Mouse (Mus musculus): ENCODE results near the gene Kcnip4. TPM values are rescaled to one million over a fixed set of nuclear protein-coding genes. Genes with fewer than 3 reads are reported as not detected.

The Kcnip4 gene
- not detected in 2 replicates for polyA plus RNA-seq (2012)

DNA sequence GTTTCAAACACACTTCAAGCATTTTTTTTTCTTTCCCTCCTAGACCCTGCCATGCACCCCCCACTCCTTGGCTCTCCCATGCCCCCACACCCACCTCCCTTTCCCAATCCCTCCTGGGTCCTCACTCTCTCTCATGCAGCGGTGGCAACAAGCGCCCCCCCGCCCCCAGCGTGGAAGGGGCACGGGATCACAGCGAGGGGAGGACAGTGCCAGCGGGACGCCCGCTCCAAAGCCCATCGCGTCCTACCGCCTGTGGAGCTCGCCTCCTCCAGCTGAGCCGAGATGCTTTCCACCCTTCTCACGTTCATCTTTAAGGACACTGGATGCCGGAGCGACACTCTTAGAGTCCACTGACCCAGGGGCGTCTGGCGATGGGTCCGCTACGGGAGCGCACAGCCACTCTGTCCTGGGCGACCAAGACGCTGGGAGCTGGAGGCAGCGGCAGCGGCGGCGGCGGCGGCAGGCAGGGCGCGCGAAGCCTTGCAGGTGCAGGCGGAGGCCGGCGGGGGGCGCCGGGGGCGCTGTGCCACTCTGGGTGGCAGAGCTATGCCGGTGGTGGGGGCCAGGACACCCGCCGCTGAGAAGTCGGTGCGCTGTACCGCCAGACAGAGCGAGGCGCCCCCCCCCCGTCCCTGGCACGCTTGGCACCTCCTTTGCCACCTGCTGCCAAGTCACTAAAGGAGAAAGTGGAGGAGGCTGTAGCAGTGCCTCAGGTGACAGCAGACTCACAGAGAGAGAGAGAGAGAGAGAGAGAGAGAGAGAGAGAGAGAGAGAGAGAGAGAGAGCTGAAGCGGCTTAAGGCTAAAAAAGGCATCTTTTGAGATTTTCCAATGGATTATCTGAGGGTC lies at the start of gene Kcnip4:
Gene Kcnip4, minus strand, starts transcription at position 514 of the 848 bp plus-strand sequence.
- TF ChIP-seq GATA1 (IDR thresholded peaks at IDR 0.05; ENCODE audit: low read length): no peak

DNA sequence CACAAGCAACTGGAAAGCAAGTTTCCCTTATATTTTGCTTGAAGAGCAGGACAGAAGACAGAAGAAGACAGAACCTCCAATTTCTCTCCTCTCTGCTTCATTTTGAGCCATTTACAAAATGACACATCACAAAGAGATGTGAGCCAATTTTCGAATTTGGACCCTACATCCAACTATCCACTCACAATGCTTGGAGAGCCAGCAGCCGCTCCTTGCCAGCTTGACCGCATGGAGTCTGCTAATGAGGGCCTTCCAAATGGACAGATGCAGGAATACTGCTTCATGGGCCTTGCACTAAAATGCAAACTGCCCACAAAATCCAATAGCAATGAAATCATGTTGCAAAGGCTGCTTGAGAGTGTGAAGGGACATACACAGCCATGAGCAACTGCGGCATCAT lies 47.2 kb upstream of the Kcnip4 start:
- TF ChIP-seq GATA1 (IDR thresholded peaks at IDR 0.05; ENCODE audit: low read length): no peak

DNA sequence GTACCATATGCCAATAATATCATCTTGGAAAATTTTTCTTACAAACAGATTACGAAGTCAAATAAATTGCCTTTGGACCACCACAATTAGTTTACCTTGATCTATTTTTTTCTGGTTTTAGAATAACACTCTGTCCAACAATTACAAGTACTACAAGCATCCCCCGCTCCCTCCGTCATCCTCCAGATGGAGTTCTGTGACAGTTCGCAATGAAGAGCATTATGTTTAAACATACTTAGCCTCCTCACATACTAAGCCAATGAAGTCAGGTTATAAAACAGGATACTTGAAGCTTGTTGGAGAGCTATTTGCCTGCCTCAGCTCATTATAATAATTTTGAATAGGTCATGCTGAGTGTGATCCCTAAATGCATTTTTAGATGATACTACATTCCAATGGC lies 39.0 kb upstream of the Kcnip4 start:
- TF ChIP-seq GATA1 (IDR thresholded peaks at IDR 0.05; ENCODE audit: low read length): no peak

DNA sequence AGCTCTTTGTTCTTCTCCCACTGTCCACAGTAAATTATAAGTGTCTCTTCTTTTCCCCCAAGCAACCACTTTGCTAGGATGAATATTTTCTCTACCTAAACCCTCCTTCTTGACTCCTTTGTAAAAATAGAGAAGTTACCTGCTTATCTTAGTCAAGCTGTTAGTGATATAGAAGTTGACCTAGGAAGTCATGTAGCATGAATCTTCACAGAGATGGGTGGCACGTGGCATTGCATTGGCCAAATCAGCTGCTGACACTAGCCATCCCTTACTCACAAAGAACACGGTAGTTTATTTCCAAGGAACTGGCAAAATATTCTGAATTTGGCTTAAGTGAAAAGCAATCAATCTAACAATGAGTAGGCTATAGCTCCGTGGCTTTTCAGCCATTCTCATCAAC lies 32.7 kb upstream of the Kcnip4 start:
- TF ChIP-seq GATA1 (IDR thresholded peaks at IDR 0.05; ENCODE audit: low read length): no peak

DNA sequence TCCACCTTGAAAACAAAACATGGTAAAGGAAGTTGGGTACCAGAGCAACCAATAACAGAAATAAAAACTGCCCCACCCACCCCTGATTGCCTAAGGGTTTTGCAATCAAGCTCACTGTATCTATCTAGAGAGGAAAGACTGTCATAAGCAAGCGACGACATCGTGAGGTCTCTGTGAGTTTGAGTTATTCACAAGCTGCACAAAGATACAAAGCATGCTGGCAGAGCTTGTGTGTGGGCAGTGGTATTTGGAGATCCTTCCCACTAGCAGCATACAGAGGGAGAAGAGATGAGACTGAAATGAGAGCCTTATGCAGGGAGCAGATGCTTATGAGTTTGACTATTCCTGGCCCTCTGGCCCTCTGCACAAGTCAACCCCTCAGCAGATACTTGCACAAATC lies 23.2 kb upstream of the Kcnip4 start:
- TF ChIP-seq GATA1 (IDR thresholded peaks at IDR 0.05; ENCODE audit: low read length): no peak

DNA sequence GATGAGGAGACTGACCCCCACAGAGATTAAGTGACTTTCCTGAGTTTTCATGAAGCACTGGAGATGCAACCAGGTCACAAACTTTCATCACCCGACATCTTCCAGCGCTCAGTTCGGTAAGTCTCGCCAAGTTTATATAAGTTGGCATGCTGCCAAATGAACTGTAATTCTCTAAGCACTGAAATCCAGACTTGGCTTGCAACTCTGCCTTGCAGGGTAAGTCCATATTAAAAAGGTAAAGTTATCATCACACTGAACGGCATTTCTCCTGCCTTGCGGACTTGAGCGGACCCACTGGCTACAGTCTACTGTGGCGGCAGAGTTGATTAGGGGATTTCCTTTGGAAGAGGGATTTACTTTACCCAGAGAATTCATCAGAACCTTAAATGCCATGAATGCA lies 4.7 kb upstream of the Kcnip4 start:
- TF ChIP-seq GATA1 (IDR thresholded peaks at IDR 0.05; ENCODE audit: low read length): no peak

DNA sequence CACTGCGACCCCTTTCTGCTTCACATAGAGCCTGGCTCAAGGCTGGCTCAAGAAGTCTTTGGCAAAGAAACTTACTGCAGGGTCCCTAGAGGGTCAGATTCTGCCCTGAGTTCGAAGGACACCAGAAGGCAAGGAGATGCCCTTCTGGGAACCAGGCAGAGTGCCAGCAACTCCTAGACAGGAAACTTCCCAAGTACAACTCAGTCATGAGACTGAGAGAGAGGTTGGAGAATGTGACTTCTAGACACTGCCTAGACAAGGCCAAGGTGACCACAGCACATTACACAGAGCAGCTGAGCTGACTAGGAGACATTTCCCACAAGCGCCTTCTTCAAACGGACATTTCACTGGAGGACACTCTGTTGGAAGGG lies 520 bp upstream of the Kcnip4 start:
- TF ChIP-seq GATA1 (IDR thresholded peaks at IDR 0.05; ENCODE audit: low read length): no peak

DNA sequence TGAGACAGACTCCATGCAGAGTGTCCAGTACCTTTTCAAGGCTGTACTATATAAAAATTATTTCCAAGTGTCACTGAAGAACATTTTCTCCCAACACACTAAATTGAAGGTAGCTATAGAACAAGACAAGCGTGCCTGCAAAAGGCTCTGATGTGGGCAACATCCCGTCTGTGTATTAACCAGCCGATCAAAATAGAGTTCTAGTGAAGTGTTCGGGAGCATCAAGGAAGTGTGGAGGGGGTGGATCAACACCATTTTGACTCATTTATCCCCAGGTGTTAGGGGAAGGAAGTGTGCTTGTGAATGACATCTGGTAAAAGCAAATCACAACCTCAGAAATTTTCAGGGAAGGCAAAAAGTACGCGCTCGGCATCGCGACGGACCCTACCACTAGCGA lies 712 bp downstream of the Kcnip4 start:
- TF ChIP-seq GATA1 (IDR thresholded peaks at IDR 0.05; ENCODE audit: low read length): no peak

DNA sequence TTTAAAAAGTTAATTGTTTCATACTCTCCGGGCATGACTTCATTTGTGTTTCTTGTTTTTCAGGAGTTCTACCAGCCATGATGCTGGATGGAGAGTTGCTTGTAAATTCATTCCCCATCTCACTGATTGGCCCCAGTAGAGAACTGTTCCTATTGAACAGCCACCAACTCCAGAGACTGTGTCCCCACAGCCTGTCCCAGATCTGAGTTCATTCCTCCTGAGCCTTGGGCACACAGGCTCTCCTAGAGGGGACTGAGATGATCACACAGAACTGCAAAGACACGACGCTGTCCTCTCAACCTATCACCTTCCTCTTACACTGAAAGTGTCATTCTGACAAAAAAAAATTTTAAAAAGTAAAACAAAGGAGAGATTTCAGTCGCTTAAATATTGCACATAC lies 1.7 kb downstream of the Kcnip4 start:
- no peak for TF ChIP-seq GATA1 (IDR thresholded peaks at IDR 0.05; ENCODE audit: low read length)

DNA sequence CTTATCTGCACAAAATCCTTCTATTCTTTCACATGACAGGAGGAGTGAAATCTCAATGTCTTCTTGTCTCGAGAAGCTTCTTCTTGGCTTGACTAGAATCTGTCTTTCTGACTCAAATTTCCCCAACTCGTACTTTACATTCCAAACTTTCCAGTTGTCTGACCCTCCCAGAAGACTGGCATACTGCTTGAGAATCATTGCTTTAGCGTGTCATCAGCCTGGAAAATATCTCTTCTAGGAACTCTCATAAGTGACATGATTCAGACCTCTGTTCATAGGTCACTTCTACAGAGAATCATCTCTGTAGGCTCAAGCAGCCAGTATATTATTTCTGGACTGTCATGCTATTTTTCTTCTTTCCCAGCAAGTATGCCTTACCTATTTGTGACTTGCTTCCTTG lies 26.0 kb downstream of the Kcnip4 start:
- TF ChIP-seq GATA1 (IDR thresholded peaks at IDR 0.05; ENCODE audit: low read length): no peak

DNA sequence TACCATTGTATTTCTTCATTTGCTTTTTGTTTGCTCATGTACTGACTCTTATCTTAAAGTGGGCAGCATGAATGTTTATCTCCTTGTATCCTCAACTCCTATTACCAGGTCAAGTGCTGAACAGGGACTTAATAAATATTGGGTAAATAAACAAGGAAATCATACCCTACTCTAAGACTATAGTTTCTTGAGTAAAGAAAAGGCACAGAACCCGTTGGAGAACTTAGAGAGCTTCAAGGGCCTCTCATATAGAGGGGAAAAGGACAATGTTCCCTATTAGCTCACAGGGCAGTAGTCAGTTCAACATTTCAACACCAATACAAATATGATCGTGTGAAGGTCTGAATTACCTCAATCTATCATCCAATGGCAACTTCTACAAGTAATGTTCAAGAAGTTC lies 37.4 kb downstream of the Kcnip4 start:
- TF ChIP-seq GATA1 (IDR thresholded peaks at IDR 0.05; ENCODE audit: low read length): no peak

DNA sequence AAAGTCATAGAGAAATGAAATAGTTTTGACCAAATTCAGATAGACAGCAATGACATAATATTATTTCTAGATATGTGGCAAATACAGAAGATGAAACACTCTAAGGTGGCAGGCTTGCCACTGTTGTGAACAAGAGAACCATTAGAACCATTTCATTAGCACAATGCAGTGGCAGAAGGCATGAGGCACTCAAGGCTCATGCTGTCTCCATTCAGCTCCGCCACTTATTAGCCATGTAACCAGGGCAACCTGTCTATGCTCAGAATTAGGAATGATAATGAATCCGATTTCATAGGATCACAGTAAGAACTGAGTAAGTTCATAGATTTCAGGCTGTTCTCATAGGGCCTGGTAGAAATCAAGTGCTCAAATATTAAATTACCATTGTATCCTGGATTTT lies 54.0 kb downstream of the Kcnip4 start:
- TF ChIP-seq GATA1 (IDR thresholded peaks at IDR 0.05; ENCODE audit: low read length): no peak

DNA sequence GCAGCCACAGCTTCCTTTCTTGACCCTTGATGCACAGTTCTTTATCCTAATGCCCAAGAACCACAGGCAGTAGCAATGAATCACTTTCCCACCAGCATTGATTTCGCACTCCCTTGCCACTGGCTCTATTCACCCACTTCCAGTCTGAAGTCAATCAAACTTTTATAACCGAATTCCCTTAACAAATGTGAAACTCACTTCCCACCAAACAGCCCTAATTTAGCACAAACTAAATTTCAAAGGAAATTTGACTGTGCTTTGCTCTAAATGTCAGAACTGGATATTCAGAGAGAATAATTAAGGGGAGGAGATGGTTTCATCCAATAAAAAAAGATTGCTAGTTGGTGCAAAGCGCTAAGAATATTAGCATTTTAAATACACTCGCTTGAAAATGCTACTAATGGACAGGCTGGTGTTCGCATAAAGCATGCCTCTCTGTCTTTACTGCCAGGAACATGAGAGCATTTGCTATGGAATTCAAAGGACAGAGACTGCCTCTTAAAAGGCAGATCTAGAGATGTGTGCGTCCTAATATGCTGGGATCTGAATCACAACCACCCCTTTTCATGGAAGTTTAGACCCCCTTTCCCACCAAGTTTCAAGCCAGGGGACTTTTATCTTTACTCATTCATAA lies 63.9 kb downstream of the Kcnip4 start:
- TF ChIP-seq GATA1 (IDR thresholded peaks at IDR 0.05; ENCODE audit: low read length): no peak

DNA sequence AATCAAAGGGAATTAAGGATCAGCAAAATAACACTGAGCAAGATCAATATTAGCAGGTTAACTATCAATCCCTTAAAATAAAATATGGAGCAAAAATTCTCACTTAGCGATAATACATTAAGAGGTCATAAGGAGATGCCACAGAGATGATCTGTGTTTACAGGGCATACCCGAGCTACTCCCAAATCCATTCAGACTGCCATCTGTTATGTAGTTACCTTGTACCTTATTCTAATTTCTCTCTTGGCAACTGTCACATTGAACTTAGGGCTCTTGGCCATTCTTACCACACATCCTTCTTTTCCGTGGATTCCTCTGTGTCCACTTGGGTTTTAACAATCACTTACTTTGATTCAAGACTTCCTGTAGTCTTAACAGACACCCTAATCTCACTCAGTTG lies 71.6 kb downstream of the Kcnip4 start:
- no peak for TF ChIP-seq GATA1 (IDR thresholded peaks at IDR 0.05; ENCODE audit: low read length)

DNA sequence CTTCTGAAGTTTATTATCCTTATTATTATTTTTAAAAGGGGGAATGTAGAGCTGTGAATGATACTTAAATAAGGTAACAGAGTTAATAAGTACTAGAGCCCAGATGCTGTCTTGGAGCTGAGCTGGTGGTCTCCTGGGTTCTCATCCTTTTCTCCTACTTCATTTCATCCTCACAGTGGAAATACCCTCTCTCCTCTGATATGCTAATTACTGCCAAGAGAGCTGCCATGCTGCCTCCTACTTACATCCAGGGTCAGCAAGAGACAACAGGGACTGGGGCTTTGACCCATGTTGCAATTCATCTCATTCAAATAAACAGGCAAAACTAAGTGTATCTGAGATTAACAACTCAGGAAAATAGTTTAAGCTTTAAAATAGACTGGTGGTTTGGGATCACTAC lies 73.4 kb downstream of the Kcnip4 start:
- no peak for TF ChIP-seq GATA1 (IDR thresholded peaks at IDR 0.05; ENCODE audit: low read length)

DNA sequence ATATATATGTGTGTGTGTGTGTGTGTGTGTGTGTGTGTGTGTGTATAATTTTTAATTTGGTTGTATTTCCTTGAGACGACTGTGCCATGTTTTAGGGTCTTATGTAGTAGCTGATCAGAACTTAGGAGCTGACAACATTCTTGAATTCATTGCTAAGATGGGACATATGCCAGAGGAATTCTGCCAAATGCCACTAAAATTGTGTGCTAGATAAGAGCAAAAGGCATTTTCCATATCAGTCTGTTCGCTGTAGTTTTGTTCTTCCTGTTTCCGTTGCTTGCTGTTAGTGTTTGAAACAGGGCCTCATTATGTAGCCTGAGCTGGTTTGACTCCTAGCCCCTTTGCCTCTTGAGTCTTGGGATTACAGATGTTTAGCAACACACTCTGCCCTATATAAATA lies 73.8 kb downstream of the Kcnip4 start:
- TF ChIP-seq GATA1 (IDR thresholded peaks at IDR 0.05; ENCODE audit: low read length): no peak

DNA sequence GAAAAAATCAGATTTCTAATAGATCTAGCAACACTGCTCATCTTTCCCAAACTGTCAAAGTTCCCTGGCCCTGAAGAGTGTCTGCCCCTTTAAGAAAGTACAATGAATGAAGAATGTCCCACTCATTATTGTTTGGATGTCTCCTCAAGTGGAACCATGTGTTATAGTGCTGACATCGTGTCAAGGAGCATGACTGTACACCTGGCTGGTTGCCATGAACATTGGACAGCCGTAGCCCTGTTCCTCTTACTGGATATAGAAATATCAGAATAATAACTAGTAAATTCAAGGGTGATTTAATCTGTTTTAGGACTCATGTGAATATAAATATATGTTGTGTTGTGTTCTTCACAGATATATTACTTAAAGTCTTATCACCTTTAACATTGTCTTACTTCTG lies 87.5 kb downstream of the Kcnip4 start:
- TF ChIP-seq GATA1 (IDR thresholded peaks at IDR 0.05; ENCODE audit: low read length): no peak

Measured in G1E-ER4 (cell line).